ENCODE assay signal across 18 mouse cellular contexts in the genomic region with DNA sequence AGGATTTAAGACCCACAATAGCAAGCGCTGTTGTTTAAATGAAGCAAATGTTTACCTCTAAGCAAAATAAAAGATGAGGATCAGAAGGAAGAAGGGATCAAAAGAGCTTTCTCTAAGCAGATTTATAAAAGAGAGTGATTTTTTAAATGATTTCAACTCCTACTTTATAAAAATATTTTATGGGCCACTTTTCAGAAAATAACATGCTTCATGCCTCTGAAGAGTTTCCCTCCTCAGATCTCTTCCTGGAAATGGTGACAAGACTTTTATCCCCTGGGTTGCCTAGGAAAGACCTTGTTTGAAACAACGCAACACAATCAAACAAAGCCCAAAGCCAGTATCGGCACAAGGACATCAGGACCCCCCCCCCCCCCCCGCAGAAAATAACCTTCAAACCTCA.
DNase-seq lines count a peak whose midpoint lies in the region; ATAC-seq and TF ChIP-seq lines count a peak whose summit lies in the region.
"Had no signal": no experiment of that assay in that cellular context is flagged by ENCODE, and none has a peak within 500 bp of the region (broad histone marks: within the 10 kb centered on the region; RNA-seq: fewer than 3 reads in every experiment).

No protein-coding gene starts in this region.

- no peak for DNase-seq in kidney, adult 2 months
- DNase-seq in kidney, postnatal 36 days, result no peak
- peak; percentile 41 for DNase-seq in brain, embryonic 14.5 days (ENCODE audit: low read depth)
- no peak for DNase-seq in forebrain, embryonic 11.5 days (ENCODE audit: low spot score)
- no peak for DNase-seq in ovary, adult 18-20 months (ENCODE audit: low spot score)
- no peak for DNase-seq in cerebellum, adult 9-10 months
- DNase-seq: adrenal gland, postnatal 25 days; B cell, adult 2 months; cerebellum, adult 18-20 months; gastrocnemius, postnatal 36 days; right cerebral cortex, adult 18-20 months; thymus, postnatal 25 days had no signal

- WGBS in kidney, adult 2 months, result 40% methylated on average over 4 of the region's 4 CpGs
- WGBS in forebrain, embryonic 11.5 days, result 2% methylated on average over 4 of the region's 4 CpGs
- WGBS in hindbrain, embryonic 13.5 days, result 3% methylated on average over 4 of the region's 4 CpGs

- no peak for ATAC-seq in forebrain, embryonic 11.5 days (replicated peaks; ENCODE audit: low FRiP score)
- no peak for ATAC-seq in hindbrain, embryonic 13.5 days (ENCODE audit: low FRiP score)
- no peak for ATAC-seq in monocyte, adult 5-6 weeks (replicated peaks; ENCODE audit: insufficient number of reproducible peaks, low FRiP score, low TSS enrichment, poor library complexity, severe bottlenecking)
- ATAC-seq: intestine, embryonic 16.5 days had no signal

- no peak overlapping the region for H3K4me3 ChIP-seq in kidney, adult 2 months (ENCODE audit: insufficient read depth, low read depth, low read length)
- H3K4me3 ChIP-seq in forebrain, embryonic 11.5 days (ENCODE audit: low read depth, low read length), result no peak overlapping the region
- H3K4me3 ChIP-seq in hindbrain, embryonic 13.5 days, result no peak overlapping the region
- H3K4me3 ChIP-seq: limb, embryonic 15.5 days; liver, embryonic 15.5 days had no signal

- peaks cover 22% of the 10 kb centered on the region; the same call in 1 of the 2 replicates for H3K4me1 ChIP-seq in kidney, adult 2 months (ENCODE audit: control insufficient read depth, insufficient read depth, low read length)
- peaks cover 19% of the 10 kb centered on the region; the same call in 1 of the 2 replicates for H3K4me1 ChIP-seq in forebrain, embryonic 11.5 days (replicated peaks; ENCODE audit: control insufficient read depth, insufficient read depth, low read length)
- H3K4me1 ChIP-seq in hindbrain, embryonic 13.5 days (replicated peaks), result peaks cover 33% of the 10 kb centered on the region
- H3K4me1 ChIP-seq: liver, embryonic 15.5 days had no signal

- H3K9ac ChIP-seq in forebrain, embryonic 11.5 days (ENCODE audit: low read length), result no peak overlapping the region
- H3K9ac ChIP-seq in hindbrain, embryonic 13.5 days, result no peak overlapping the region
- H3K9ac ChIP-seq: limb, embryonic 15.5 days; liver, embryonic 15.5 days had no signal

- TF ChIP-seq CTCF in kidney, adult 2 months (conservative IDR thresholded peaks at IDR 0.05; ENCODE audit: insufficient read depth, insufficient read length, low read depth, low read length), result no peak
- TF ChIP-seq CTCF in brain, embryonic 14.5 days (IDR thresholded peaks at IDR 0.05; ENCODE audit: borderline replicate concordance, extremely low read depth, insufficient read depth, insufficient read length), result no peak

- H3K27me3 ChIP-seq in kidney, adult 2 months (replicated peaks; ENCODE audit: control insufficient read depth, insufficient read depth, low read length), result no peaks in the 10 kb centered on the region
- no peaks in the 10 kb centered on the region for H3K27me3 ChIP-seq in forebrain, embryonic 11.5 days (ENCODE audit: control insufficient read depth, insufficient read depth, low read length)
- H3K27me3 ChIP-seq in hindbrain, embryonic 13.5 days, result peaks cover 3% of the 10 kb centered on the region; the same call in 1 of the 2 replicates
- H3K27me3 ChIP-seq: limb, embryonic 15.5 days; liver, embryonic 15.5 days had no signal

- no peaks in the 10 kb centered on the region for H3K36me3 ChIP-seq in kidney, adult 2 months (ENCODE audit: control insufficient read depth, insufficient read depth, low read length)
- no peaks in the 10 kb centered on the region for H3K36me3 ChIP-seq in forebrain, embryonic 11.5 days (ENCODE audit: control insufficient read depth, insufficient read depth, low read length)
- no peaks in the 10 kb centered on the region for H3K36me3 ChIP-seq in hindbrain, embryonic 13.5 days
- H3K36me3 ChIP-seq: limb, embryonic 15.5 days; liver, embryonic 15.5 days had no signal

- H3K27ac ChIP-seq in kidney, adult 2 months (ENCODE audit: insufficient read depth, low read depth, low read length), result peak overlapping the region; percentile 38; the same call in 1 of the 2 replicates
- peak overlapping the region; percentile 62 for H3K27ac ChIP-seq in forebrain, embryonic 11.5 days (ENCODE audit: low read depth, low read length)
- peak overlapping the region; percentile 44; the same call in 1 of the 2 replicates for H3K27ac ChIP-seq in hindbrain, embryonic 13.5 days
- H3K27ac ChIP-seq: kidney, postnatal 0 days; limb, embryonic 15.5 days; liver, embryonic 15.5 days had no signal

- no peaks in the 10 kb centered on the region for H3K9me3 ChIP-seq in forebrain, embryonic 11.5 days (ENCODE audit: control insufficient read depth, low read length)
- H3K9me3 ChIP-seq in hindbrain, embryonic 13.5 days, result no peaks in the 10 kb centered on the region
- H3K9me3 ChIP-seq: limb, embryonic 15.5 days; liver, embryonic 15.5 days had no signal

- TF ChIP-seq POLR2A in kidney, adult 2 months (IDR thresholded peaks at IDR 0.05; ENCODE audit: low read depth, low read length), result no peak
- no peak for TF ChIP-seq POLR2A in brain, embryonic 14.5 days (IDR thresholded peaks at IDR 0.05; ENCODE audit: borderline replicate concordance, extremely low read depth, insufficient read depth, insufficient read length, poor library complexity, severe bottlenecking)

- 0 out of 2 replicates have a peak overlapping the region, but pooled peaks have one; percentile 27 for H3K4me2 ChIP-seq in forebrain, embryonic 11.5 days (ENCODE audit: low read depth, low read length, severe bottlenecking)
- no peak overlapping the region for H3K4me2 ChIP-seq in hindbrain, embryonic 13.5 days
- H3K4me2 ChIP-seq: limb, embryonic 15.5 days; liver, embryonic 15.5 days had no signal
